In the genomic region with DNA sequence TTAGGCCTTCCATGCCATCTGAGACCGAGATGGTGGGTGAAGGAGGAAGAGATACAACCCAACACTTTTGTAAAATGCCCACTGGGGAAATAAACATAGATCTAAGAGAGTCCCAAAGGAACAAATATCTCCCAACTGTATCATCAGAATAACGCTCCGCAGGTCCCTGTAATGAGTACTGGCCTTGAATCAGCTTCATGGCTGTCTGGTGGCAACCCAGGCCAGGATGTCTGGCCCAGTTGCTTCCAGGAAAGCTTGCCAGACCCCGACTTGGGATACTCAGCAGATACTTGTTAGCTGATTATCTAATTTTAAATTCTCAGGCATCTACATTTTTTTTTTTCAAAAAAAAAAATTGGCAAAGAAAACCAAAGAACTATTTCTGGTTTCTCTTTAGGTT, we compare ENCODE assay signal across 30 mouse cellular contexts.
DNase-seq lines count a peak whose midpoint lies in the region; ATAC-seq and TF ChIP-seq lines count a peak whose summit lies in the region.
"Had no signal": no experiment of that assay in that cellular context is flagged by ENCODE, and none has a peak within 500 bp of the region (broad histone marks: within the 10 kb centered on the region; RNA-seq: fewer than 3 reads in every experiment).

No protein-coding gene starts in this region.

- no peak overlapping the region for H3K9ac ChIP-seq in forebrain, embryonic 15.5 days (replicated peaks)
- H3K9ac ChIP-seq in forebrain, embryonic 11.5 days (ENCODE audit: low read length): no peak overlapping the region
- H3K9ac ChIP-seq: embryonic facial prominence, embryonic 15.5 days; heart, embryonic 15.5 days; hindbrain, embryonic 14.5 days; limb, embryonic 15.5 days; liver, embryonic 14.5 days; midbrain, embryonic 13.5 days; neural tube, embryonic 13.5 days had no signal

- no peak for ATAC-seq in forebrain, embryonic 15.5 days (replicated peaks)
- no peak for ATAC-seq in forebrain, embryonic 11.5 days (replicated peaks; ENCODE audit: low FRiP score)
- ATAC-seq: intestine, postnatal 0 days; midbrain, embryonic 13.5 days had no signal

- no peaks in the 10 kb centered on the region for H3K36me3 ChIP-seq in forebrain, embryonic 15.5 days
- no peaks in the 10 kb centered on the region for H3K36me3 ChIP-seq in forebrain, embryonic 11.5 days (ENCODE audit: control insufficient read depth, insufficient read depth, low read length)
- H3K36me3 ChIP-seq: embryonic facial prominence, embryonic 10.5 days; embryonic facial prominence, embryonic 15.5 days; heart, embryonic 10.5 days; heart, embryonic 15.5 days; limb, embryonic 15.5 days; midbrain, embryonic 13.5 days; neural tube, embryonic 13.5 days had no signal

- H3K9me3 ChIP-seq in forebrain, embryonic 15.5 days: no peaks in the 10 kb centered on the region
- no peaks in the 10 kb centered on the region for H3K9me3 ChIP-seq in forebrain, embryonic 11.5 days (ENCODE audit: control insufficient read depth, low read length)
- H3K9me3 ChIP-seq: embryonic facial prominence, embryonic 10.5 days; embryonic facial prominence, embryonic 15.5 days; heart, embryonic 10.5 days; heart, embryonic 15.5 days; limb, embryonic 15.5 days; midbrain, embryonic 13.5 days; neural tube, embryonic 13.5 days had no signal

- no peak overlapping the region for H3K4me3 ChIP-seq in forebrain, embryonic 15.5 days
- no peak overlapping the region for H3K4me3 ChIP-seq in forebrain, embryonic 11.5 days (ENCODE audit: low read depth, low read length)
- H3K4me3 ChIP-seq in cortical plate, adult 2 months (ENCODE audit: insufficient read depth, low read length): no peak overlapping the region
- H3K4me3 ChIP-seq: embryonic facial prominence, embryonic 10.5 days; embryonic facial prominence, embryonic 15.5 days; heart, embryonic 10.5 days; heart, embryonic 15.5 days; limb, embryonic 15.5 days; midbrain, embryonic 13.5 days; neural tube, embryonic 13.5 days had no signal

- H3K4me1 ChIP-seq in forebrain, embryonic 15.5 days: no peaks in the 10 kb centered on the region; the same call in 1 of the 2 replicates
- no peaks in the 10 kb centered on the region for H3K4me1 ChIP-seq in forebrain, embryonic 11.5 days (replicated peaks; ENCODE audit: control insufficient read depth, insufficient read depth, low read length)
- H3K4me1 ChIP-seq in cortical plate, adult 2 months (ENCODE audit: control insufficient read depth, insufficient read depth, low read length): peaks cover 4% of the 10 kb centered on the region; the same call in 1 of the 2 replicates
- H3K4me1 ChIP-seq: embryonic facial prominence, embryonic 10.5 days; embryonic facial prominence, embryonic 15.5 days; heart, embryonic 10.5 days; limb, embryonic 15.5 days; midbrain, embryonic 13.5 days had no signal

- no peaks in the 10 kb centered on the region for H3K27me3 ChIP-seq in forebrain, embryonic 15.5 days
- H3K27me3 ChIP-seq in forebrain, embryonic 11.5 days (ENCODE audit: control insufficient read depth, insufficient read depth, low read length): no peaks in the 10 kb centered on the region
- H3K27me3 ChIP-seq: embryonic facial prominence, embryonic 15.5 days; heart, embryonic 15.5 days; limb, embryonic 15.5 days; midbrain, embryonic 13.5 days; neural tube, embryonic 13.5 days had no signal

- DNase-seq in forebrain, embryonic 11.5 days (ENCODE audit: low spot score): no peak
- peak; percentile 75 for DNase-seq in heart, adult 11 months
- no peak for DNase-seq in heart, postnatal 4 days
- DNase-seq in MN1 (ENCODE audit: low spot score): peak; percentile 16
- DNase-seq in embryo, embryonic 11 days: no peak
- DNase-seq in kidney, postnatal 4 days: no peak
- DNase-seq: adrenal gland, postnatal 25 days; cerebellum, adult 8-10 months; kidney, adult 9 months; kidney, postnatal 10 days; left cerebral cortex, postnatal 4 days; lung, adult 2 months; lung, postnatal 10 days; right cerebral cortex, postnatal 25 days; thymus, adult 18-20 months; thymus, postnatal 25 days had no signal

- H3K4me2 ChIP-seq in forebrain, embryonic 15.5 days (replicated peaks): no peak overlapping the region
- H3K4me2 ChIP-seq in forebrain, embryonic 11.5 days (ENCODE audit: low read depth, low read length, severe bottlenecking): no peak overlapping the region
- H3K4me2 ChIP-seq: embryonic facial prominence, embryonic 15.5 days; heart, embryonic 15.5 days; hindbrain, embryonic 14.5 days; limb, embryonic 15.5 days; midbrain, embryonic 13.5 days; neural tube, embryonic 13.5 days had no signal

- WGBS in forebrain, embryonic 15.5 days: 79% methylated on average over 4 of the region's 4 CpGs
- WGBS in forebrain, embryonic 11.5 days: 92% methylated on average over 4 of the region's 4 CpGs

- no peak for TF ChIP-seq POLR2A in cortical plate, adult 2 months (IDR thresholded peaks at IDR 0.05; ENCODE audit: extremely low read depth, insufficient read depth, low read length)

- no peak for TF ChIP-seq CTCF in cortical plate, adult 2 months (IDR thresholded peaks at IDR 0.05; ENCODE audit: extremely low read depth, insufficient read depth, low read length)

- peak overlapping the region; percentile 22; the same call in 1 of the 2 replicates for H3K27ac ChIP-seq in forebrain, embryonic 15.5 days (replicated peaks)
- no peak overlapping the region for H3K27ac ChIP-seq in forebrain, embryonic 11.5 days (ENCODE audit: low read depth, low read length)
- H3K27ac ChIP-seq in cortical plate, adult 2 months (ENCODE audit: insufficient read depth, low read length): 0 out of 2 replicates have a peak overlapping the region, but pooled peaks have one; percentile 26
- H3K27ac ChIP-seq: embryonic facial prominence, embryonic 10.5 days; embryonic facial prominence, embryonic 15.5 days; heart, embryonic 10.5 days; heart, embryonic 15.5 days; hindbrain, embryonic 14.5 days; limb, embryonic 15.5 days; liver, embryonic 14.5 days; macrophage; midbrain, embryonic 13.5 days; neural tube, embryonic 13.5 days; stomach, postnatal 0 days had no signal

Comparison
In these comparisons a context has a peak if more than half of its experiments do, and no peak if none do; other contexts are left out.
1. DNase-seq: peak in heart, adult 11 months (single experiment) and MN1 (single experiment); none in forebrain, embryonic 11.5 days (single experiment), heart, postnatal 4 days (single experiment), embryo, embryonic 11 days (single experiment) and kidney, postnatal 4 days (0 of 2).